Mouse (Mus musculus) liver, adult 2 months (tissue): ENCODE measurements at regions not wholly inside any gene's neighbourhood (a gene's known extent, or its start where the extent isn't known, plus 50 kb on each side); places are given as distances from the start of the nearest gene placed in this dataset.

Source experiments
- DNase-seq: peaks from one replicate; pipeline ENCODE4 v3.0.0-alpha.2; 2011; ENCODE audit warnings: low read depth, low spot score; ENCODE audit errors: extremely low read depth
- H3K27ac ChIP-seq: fragments of 200-500 bp; replicated peaks from 2 replicates; pipeline ENCODE4 v1.5.1; 2012; ENCODE audit warnings: low read depth, mild to moderate bottlenecking, control low read depth, inconsistent platforms, low read length; ENCODE audit not compliant: insufficient read depth
- H3K27me3 ChIP-seq: fragments of 200-500 bp; 2 replicates; pipeline ENCODE4 v1.6.1; 2012; ENCODE audit warnings: mild to moderate bottlenecking, moderate library complexity, low read length, inconsistent platforms; ENCODE audit not compliant: control insufficient read depth, insufficient read depth
- H3K36me3 ChIP-seq: fragments of 200-500 bp; 2 replicates; pipeline ENCODE4 v1.6.1; 2012; ENCODE audit warnings: low read length, inconsistent platforms; ENCODE audit not compliant: control insufficient read depth, insufficient read depth
- H3K4me1 ChIP-seq: fragments of 200-500 bp; 2 replicates; pipeline ENCODE4 v1.6.1; 2011; ENCODE audit warnings: low read length; ENCODE audit not compliant: control insufficient read depth, insufficient read depth
- H3K4me3 ChIP-seq: fragments of 200-500 bp; 2 replicates; pipeline ENCODE4 v1.5.1; 2011; ENCODE audit warnings: low read depth, mild to moderate bottlenecking, control low read depth, low read length, moderate library complexity; ENCODE audit not compliant: insufficient read depth
- H3K79me2 ChIP-seq: fragments of 200-500 bp; 2 replicates; pipeline ENCODE4 v1.6.1; 2012; ENCODE audit warnings: inconsistent platforms, mild to moderate bottlenecking, low read length, moderate library complexity; ENCODE audit not compliant: control insufficient read depth, insufficient read depth
- H3K9ac ChIP-seq: fragments of 200-500 bp; 2 replicates; pipeline ENCODE4 v1.6.1; 2012; ENCODE audit warnings: low read depth, mild to moderate bottlenecking, control low read depth, inconsistent platforms, low read length
- CTCF ChIP-seq: fragments of 200-500 bp; IDR thresholded peaks from 2 replicates; pipeline ENCODE4 v1.5.1; 2011; ENCODE audit warnings: low read depth, low read length, control low read depth
- POLR2A ChIP-seq: fragments of 200-500 bp; IDR thresholded peaks from 2 replicates; pipeline ENCODE4 v1.6.1; 2011; ENCODE audit warnings: low read length, control low read depth; ENCODE audit not compliant: insufficient read depth; ENCODE audit errors: extremely low read depth
- WGBS: fragments of 180-500 bp; shearing (Covaris S2); methylation state at CpG from one replicate; pipeline ENCODE4 v1.1.7; 2018; 5-methylcytosine and 5-hydroxymethylcytosine counted together

DNA sequence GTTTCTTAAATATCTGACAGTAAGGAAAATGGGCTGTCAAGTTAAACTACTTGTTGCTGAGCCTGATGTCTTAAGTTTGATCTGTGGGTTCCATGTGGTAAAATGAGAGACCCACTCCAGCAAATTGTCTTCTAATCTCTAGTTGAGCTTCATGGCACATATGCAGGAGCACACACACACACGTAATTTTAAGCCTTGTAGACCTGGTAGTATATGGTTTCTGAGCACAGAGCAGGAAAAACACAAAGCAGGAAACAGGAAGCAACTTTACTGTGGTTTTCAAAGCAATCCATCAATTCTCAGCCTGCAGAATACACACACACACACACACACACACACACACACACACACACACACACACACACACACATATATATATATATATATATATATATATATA lies 746.8 kb upstream of the Slit2 start:
- no peak for DNase-seq
- Histone ChIP-seq H3K9ac (no peak overlapping the region), H3K4me1 (no peaks in the 10 kb centered on the region), H3K27ac (no peak overlapping the region), H3K4me3 (no peak overlapping the region), H3K36me3 (no peaks in the 10 kb centered on the region), H3K79me2 (no peaks in the 10 kb centered on the region), H3K27me3 (no peaks in the 10 kb centered on the region)
- TF ChIP-seq POLR2A (no peak), CTCF (no peak)
- WGBS: 42% methylated on average over 1 of the region's 1 CpGs

DNA sequence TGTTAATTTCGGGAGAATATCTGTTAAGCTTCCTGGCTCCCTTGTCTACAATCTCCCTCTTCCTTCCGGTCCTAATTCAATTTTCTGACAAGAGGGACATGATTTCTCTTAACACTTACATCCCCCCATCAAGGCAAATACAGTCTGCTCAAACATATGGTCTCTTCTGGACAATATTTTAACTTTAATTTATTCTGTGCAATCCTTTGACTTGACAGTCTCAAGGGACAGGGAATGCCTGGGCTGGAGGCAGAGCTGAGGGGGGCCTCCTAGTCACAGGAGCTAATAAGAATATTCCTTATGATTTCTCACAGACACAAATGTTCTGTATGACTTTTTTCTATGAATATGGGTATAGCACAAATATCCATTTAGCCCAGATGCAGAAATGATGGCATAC lies 742.9 kb upstream of the Slit2 start:
- H3K79me2 ChIP-seq: no peaks in the 10 kb centered on the region
- TF ChIP-seq CTCF: no peak
- no peak for TF ChIP-seq POLR2A
- no peaks in the 10 kb centered on the region for H3K4me1 ChIP-seq
- no peak for DNase-seq
- no peak overlapping the region for H3K4me3 ChIP-seq
- H3K27me3 ChIP-seq: no peaks in the 10 kb centered on the region
- no peak overlapping the region for H3K27ac ChIP-seq
- no peaks in the 10 kb centered on the region for H3K36me3 ChIP-seq
- H3K9ac ChIP-seq: no peak overlapping the region
- WGBS: 64% methylated on average over 2 of the region's 2 CpGs

DNA sequence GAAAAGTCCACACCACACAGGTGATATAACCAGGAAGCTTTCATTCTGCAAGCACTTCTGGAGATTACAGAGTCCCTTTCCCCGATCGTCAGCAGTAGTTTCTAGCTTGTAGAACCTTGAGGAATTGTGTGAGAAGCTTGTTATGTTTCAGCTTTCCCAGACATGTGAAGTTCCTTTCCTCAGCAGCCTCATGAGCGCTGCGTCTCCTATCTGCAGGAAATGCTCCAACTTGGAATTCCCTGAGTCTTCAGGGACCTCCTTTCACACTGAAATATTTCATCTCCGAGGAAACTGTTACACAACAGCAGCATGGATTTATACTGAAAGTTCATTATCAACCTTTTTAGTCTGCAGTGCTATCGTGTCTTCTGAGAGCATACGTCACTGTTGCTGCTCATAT lies 742.4 kb upstream of the Slit2 start:
- 69% methylated on average over 7 of the region's 7 CpGs for WGBS

DNA sequence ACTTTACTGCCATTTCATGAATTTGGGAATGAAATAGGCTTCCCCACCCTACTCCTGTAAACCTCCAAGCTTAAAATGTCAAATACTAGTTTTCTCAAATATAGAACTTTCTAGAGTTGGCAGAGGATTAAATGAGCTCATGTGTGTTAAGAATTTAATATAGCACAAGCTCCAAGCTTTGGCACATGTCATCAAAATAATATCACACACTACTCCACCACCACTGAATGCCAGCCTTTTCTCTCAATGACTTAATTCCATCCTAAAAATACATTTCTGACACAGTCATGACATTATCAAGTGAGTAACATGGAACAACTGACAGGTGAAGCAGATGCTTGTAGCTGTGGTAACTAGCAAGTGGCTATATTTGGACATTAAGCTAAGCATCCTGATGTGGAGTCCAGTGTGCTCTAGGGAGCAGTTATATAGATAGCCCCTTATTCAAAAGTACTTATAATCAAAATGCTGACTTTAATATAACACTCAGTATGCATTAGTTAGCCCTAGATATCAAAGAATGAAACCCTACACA lies 728.0 kb upstream of the Slit2 start:
- TF ChIP-seq CTCF (no peak), POLR2A (no peak)
- H3K4me3 ChIP-seq: no peak overlapping the region
- H3K27ac ChIP-seq: no peak overlapping the region
- H3K36me3 ChIP-seq: no peaks in the 10 kb centered on the region
- no peaks in the 10 kb centered on the region for H3K79me2 ChIP-seq
- H3K9ac ChIP-seq: no peak overlapping the region
- H3K4me1 ChIP-seq: no peaks in the 10 kb centered on the region
- DNase-seq: no peak
- H3K27me3 ChIP-seq: no peaks in the 10 kb centered on the region

More for the DNA sequence above, 742.4 kb upstream of the Slit2 start:
- no peaks in the 10 kb centered on the region for H3K36me3 ChIP-seq
- H3K27me3 ChIP-seq: no peaks in the 10 kb centered on the region
- no peaks in the 10 kb centered on the region for H3K4me1 ChIP-seq
- H3K79me2 ChIP-seq: no peaks in the 10 kb centered on the region
- H3K4me3 ChIP-seq: no peak overlapping the region
- no peak for DNase-seq
- no peak overlapping the region for H3K27ac ChIP-seq
- H3K9ac ChIP-seq: no peak overlapping the region
- no peak for TF ChIP-seq CTCF
- TF ChIP-seq POLR2A: no peak

DNA sequence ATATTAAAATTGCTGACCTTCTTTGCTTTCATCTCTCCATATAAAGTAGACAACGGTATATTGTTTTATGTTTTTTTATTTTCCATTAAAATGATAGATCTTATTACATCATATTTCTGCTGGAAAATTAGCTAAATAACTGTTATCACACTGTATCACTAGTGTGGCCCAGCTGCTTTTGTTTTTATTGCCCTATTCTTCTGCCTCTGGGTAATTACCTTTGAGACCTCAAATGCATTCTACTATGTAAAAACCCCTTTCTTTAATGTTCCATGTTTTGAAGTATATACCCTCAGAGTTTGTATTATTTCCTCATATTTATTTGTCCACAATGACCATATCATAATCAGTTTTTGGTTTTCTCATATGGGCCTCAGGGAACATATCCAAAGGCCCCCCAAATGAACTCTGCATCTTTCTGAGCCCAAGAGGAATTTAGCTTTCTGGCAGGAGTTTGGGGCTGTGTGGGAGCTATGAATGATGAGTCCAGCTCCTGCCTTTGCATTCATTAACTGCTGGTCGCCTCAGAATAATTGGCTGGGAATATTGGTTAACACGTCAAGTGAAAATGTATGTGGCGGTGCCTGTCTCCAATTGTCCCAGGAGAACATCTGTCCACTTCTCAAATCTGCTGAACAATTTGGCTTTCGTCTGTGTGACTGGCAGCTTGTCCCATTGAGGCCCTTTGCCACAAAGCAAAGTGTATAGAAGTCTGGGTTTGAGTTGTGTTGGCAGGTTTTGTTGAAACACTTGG lies 721.1 kb upstream of the Slit2 start:
- Histone ChIP-seq H3K9ac (no peak overlapping the region), H3K4me1 (no peaks in the 10 kb centered on the region), H3K27ac (no peak overlapping the region), H3K4me3 (no peak overlapping the region), H3K36me3 (no peaks in the 10 kb centered on the region), H3K79me2 (no peaks in the 10 kb centered on the region), H3K27me3 (no peaks in the 10 kb centered on the region)
- DNase-seq: no peak
- WGBS: 82% methylated on average over 5 of the region's 5 CpGs
- TF ChIP-seq POLR2A (no peak), CTCF (no peak)

DNA sequence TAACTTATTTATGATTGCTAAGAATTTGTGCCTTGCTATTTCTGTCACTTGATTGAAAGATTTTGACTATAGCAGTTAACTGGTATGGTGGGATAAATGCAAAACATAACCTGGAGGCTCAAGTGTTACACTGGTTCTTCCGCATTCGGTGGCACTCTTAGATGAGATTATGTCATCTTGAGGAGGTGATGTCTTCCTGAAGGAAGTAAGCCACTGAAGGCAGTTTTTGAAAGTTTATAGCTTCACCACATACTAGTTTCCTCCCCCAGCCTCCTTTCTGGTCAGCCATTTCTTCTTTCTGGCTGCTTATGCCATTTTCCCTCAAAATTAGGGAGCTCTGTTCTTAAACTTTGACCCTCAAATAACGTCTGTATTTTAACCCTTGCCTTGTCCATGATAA lies 710.3 kb upstream of the Slit2 start:
- 60% methylated on average over 3 of the region's 3 CpGs for WGBS
- Histone ChIP-seq H3K27me3 (no peaks in the 10 kb centered on the region), H3K36me3 (no peaks in the 10 kb centered on the region), H3K9ac (no peak overlapping the region), H3K27ac (no peak overlapping the region), H3K79me2 (no peaks in the 10 kb centered on the region), H3K4me1 (no peaks in the 10 kb centered on the region), H3K4me3 (no peak overlapping the region)
- DNase-seq: no peak
- no peak for TF ChIP-seq POLR2A
- TF ChIP-seq CTCF: no peak
